Mouse (Mus musculus): ENCODE results near the gene Ggt7. TPM values are rescaled to one million over a fixed set of nuclear protein-coding genes. Genes with fewer than 3 reads are reported as not detected.

The Ggt7 gene
- polyA plus RNA-seq, 1 experiment from 2014 or later: 8.8 TPM

- Histone ChIP-seq H3K27ac (ENCODE audit: low read depth, low read length) (no peak overlapping the region), H3K4me1 (replicated peaks; ENCODE audit: control insufficient read depth, insufficient read depth, low read length) (no peaks in the 10 kb centered on the region), H3K4me2 (replicated peaks; ENCODE audit: low read depth, low read length) (peak overlapping the region; percentile 82), H3K9ac (ENCODE audit: low read depth, low read length) (peak overlapping the region; percentile 65), H3K27me3 (ENCODE audit: control insufficient read depth, insufficient read depth, low read length) (no peaks in the 10 kb centered on the region), H3K36me3 (ENCODE audit: control insufficient read depth, insufficient read depth, low read length) (no peaks in the 10 kb centered on the region), H3K4me3 (ENCODE audit: low read depth, low read length) (peak overlapping the region; percentile 75), H3K9me3 (ENCODE audit: control insufficient read depth, low read length) (no peaks in the 10 kb centered on the region)
- WGBS: 29% methylated on average over 18 of the region's 18 CpGs
- ATAC-seq (ENCODE audit: low FRiP score) (no peak), DNase-seq (ENCODE audit: low spot score) (no peak)
Measured at GRCm38 (mm10) chr2:155518531-155519270, 664 bp upstream of the Ggt7 start.

- DNase-seq (ENCODE audit: low spot score) (peak; percentile 87), ATAC-seq (ENCODE audit: low FRiP score) (no peak)
- Histone ChIP-seq H3K4me3 (ENCODE audit: low read depth, low read length) (no peak overlapping the region), H3K27ac (ENCODE audit: low read depth, low read length) (no peak overlapping the region), H3K4me1 (replicated peaks; ENCODE audit: control insufficient read depth, insufficient read depth, low read length) (no peaks in the 10 kb centered on the region), H3K9ac (ENCODE audit: low read depth, low read length) (no peak overlapping the region), H3K27me3 (ENCODE audit: control insufficient read depth, insufficient read depth, low read length) (no peaks in the 10 kb centered on the region), H3K9me3 (ENCODE audit: control insufficient read depth, low read length) (no peaks in the 10 kb centered on the region), H3K36me3 (ENCODE audit: control insufficient read depth, insufficient read depth, low read length) (no peaks in the 10 kb centered on the region), H3K4me2 (replicated peaks; ENCODE audit: low read depth, low read length) (no peak overlapping the region)
- 15% methylated on average over 1 of the region's 1 CpGs for WGBS
Measured at GRCm38 (mm10) chr2:155515941-155516340, 2.1 kb downstream of the Ggt7 start.

GRCm38 (mm10) chr2:155514666-155515065, 3.4 kb downstream of the Ggt7 start:
- Histone ChIP-seq H3K27me3 (ENCODE audit: control insufficient read depth, insufficient read depth, low read length) (no peaks in the 10 kb centered on the region), H3K9ac (ENCODE audit: low read depth, low read length) (peak overlapping the region; percentile 85), H3K4me1 (replicated peaks; ENCODE audit: control insufficient read depth, insufficient read depth, low read length) (no peaks in the 10 kb centered on the region), H3K27ac (ENCODE audit: low read depth, low read length) (peak overlapping the region; percentile 31; the same call in 1 of the 2 replicates), H3K36me3 (ENCODE audit: control insufficient read depth, insufficient read depth, low read length) (no peaks in the 10 kb centered on the region), H3K4me3 (ENCODE audit: low read depth, low read length) (peak overlapping the region; percentile 51), H3K9me3 (ENCODE audit: control insufficient read depth, low read length) (no peaks in the 10 kb centered on the region), H3K4me2 (replicated peaks; ENCODE audit: low read depth, low read length) (peak overlapping the region; percentile 46)
- peak; percentile 79 for DNase-seq (ENCODE audit: low spot score)
- under 1% methylated on average over 22 of the region's 23 CpGs for WGBS
- peak; percentile 22 for ATAC-seq (ENCODE audit: low FRiP score)

- H3K9me3 ChIP-seq (ENCODE audit: control insufficient read depth, low read length): no peaks in the 10 kb centered on the region
- H3K4me1 ChIP-seq (replicated peaks; ENCODE audit: control insufficient read depth, insufficient read depth, low read length): no peaks in the 10 kb centered on the region
- peak overlapping the region; percentile 51; the same call in 1 of the 2 replicates for H3K4me3 ChIP-seq (ENCODE audit: low read depth, low read length)
- no peak overlapping the region; the same call in 1 of the 2 replicates for H3K9ac ChIP-seq (ENCODE audit: low read depth, low read length)
- WGBS: 74% methylated on average over 5 of the region's 5 CpGs
- H3K27ac ChIP-seq (ENCODE audit: low read depth, low read length): no peak overlapping the region
- DNase-seq (ENCODE audit: low spot score) (no peak), ATAC-seq (ENCODE audit: low FRiP score) (no peak)
- H3K27me3 ChIP-seq (ENCODE audit: control insufficient read depth, insufficient read depth, low read length): no peaks in the 10 kb centered on the region
- H3K4me2 ChIP-seq (replicated peaks; ENCODE audit: low read depth, low read length): peak overlapping the region; percentile 46
- no peaks in the 10 kb centered on the region for H3K36me3 ChIP-seq (ENCODE audit: control insufficient read depth, insufficient read depth, low read length)
Measured at GRCm38 (mm10) chr2:155513543-155513942, 4.5 kb downstream of the Ggt7 start.

- DNase-seq (ENCODE audit: low spot score): peak; percentile 64
- Histone ChIP-seq H3K4me2 (replicated peaks; ENCODE audit: low read depth, low read length) (no peak overlapping the region), H3K36me3 (ENCODE audit: control insufficient read depth, insufficient read depth, low read length) (no peaks in the 10 kb centered on the region), H3K9me3 (ENCODE audit: control insufficient read depth, low read length) (no peaks in the 10 kb centered on the region), H3K4me1 (replicated peaks; ENCODE audit: control insufficient read depth, insufficient read depth, low read length) (no peaks in the 10 kb centered on the region), H3K27ac (ENCODE audit: low read depth, low read length) (no peak overlapping the region), H3K27me3 (ENCODE audit: control insufficient read depth, insufficient read depth, low read length) (no peaks in the 10 kb centered on the region), H3K9ac (ENCODE audit: low read depth, low read length) (no peak overlapping the region), H3K4me3 (ENCODE audit: low read depth, low read length) (no peak overlapping the region)
- no peak for ATAC-seq (ENCODE audit: low FRiP score)
- WGBS: 66% methylated on average over 4 of the region's 4 CpGs
Measured at GRCm38 (mm10) chr2:155512479-155512878, 5.6 kb downstream of the Ggt7 start.

GRCm38 (mm10) chr2:155507721-155508470, 10.1 kb downstream of the Ggt7 start:
- no peak for DNase-seq (ENCODE audit: low spot score)
- H3K9me3 ChIP-seq (ENCODE audit: control insufficient read depth, low read length): no peaks in the 10 kb centered on the region
- no peak overlapping the region for H3K4me3 ChIP-seq (ENCODE audit: low read depth, low read length)
- no peaks in the 10 kb centered on the region for H3K27me3 ChIP-seq (ENCODE audit: control insufficient read depth, insufficient read depth, low read length)
- no peak overlapping the region for H3K4me2 ChIP-seq (replicated peaks; ENCODE audit: low read depth, low read length)
- peaks cover 2% of the 10 kb centered on the region; the same call in 1 of the 2 replicates for H3K36me3 ChIP-seq (ENCODE audit: control insufficient read depth, insufficient read depth, low read length)
- H3K9ac ChIP-seq (ENCODE audit: low read depth, low read length): no peak overlapping the region
- 78% methylated on average over 10 of the region's 10 CpGs for WGBS
- no peak overlapping the region for H3K27ac ChIP-seq (ENCODE audit: low read depth, low read length)
- no peak for ATAC-seq (ENCODE audit: low FRiP score)
- H3K4me1 ChIP-seq (replicated peaks; ENCODE audit: control insufficient read depth, insufficient read depth, low read length): no peaks in the 10 kb centered on the region

- H3K4me3 ChIP-seq (ENCODE audit: low read depth, low read length): no peak overlapping the region
- DNase-seq (ENCODE audit: low spot score): no peak
Measured at GRCm38 (mm10) chr2:155505811-155506210, 12.2 kb downstream of the Ggt7 start.

GRCm38 (mm10) chr2:155504440-155505355, 13.3 kb downstream of the Ggt7 start:
- 74% methylated on average over 13 of the region's 13 CpGs for WGBS
- DNase-seq (ENCODE audit: low spot score) (no peak), ATAC-seq (ENCODE audit: low FRiP score) (no peak)
- no peak overlapping the region for H3K4me2 ChIP-seq (replicated peaks; ENCODE audit: low read depth, low read length)
- no peak overlapping the region for H3K27ac ChIP-seq (ENCODE audit: low read depth, low read length)
- peaks cover 2% of the 10 kb centered on the region; the same call in 1 of the 2 replicates for H3K36me3 ChIP-seq (ENCODE audit: control insufficient read depth, insufficient read depth, low read length)
- H3K27me3 ChIP-seq (ENCODE audit: control insufficient read depth, insufficient read depth, low read length): no peaks in the 10 kb centered on the region
- H3K4me3 ChIP-seq (ENCODE audit: low read depth, low read length): no peak overlapping the region
- H3K9ac ChIP-seq (ENCODE audit: low read depth, low read length): no peak overlapping the region
- H3K9me3 ChIP-seq (ENCODE audit: control insufficient read depth, low read length): no peaks in the 10 kb centered on the region
- no peaks in the 10 kb centered on the region for H3K4me1 ChIP-seq (replicated peaks; ENCODE audit: control insufficient read depth, insufficient read depth, low read length)

More at GRCm38 (mm10) chr2:155505811-155506210, 12.2 kb downstream of the Ggt7 start:
- 89% methylated on average over 9 of the region's 9 CpGs for WGBS
- Histone ChIP-seq H3K9ac (ENCODE audit: low read depth, low read length) (no peak overlapping the region), H3K27ac (ENCODE audit: low read depth, low read length) (no peak overlapping the region), H3K4me1 (replicated peaks; ENCODE audit: control insufficient read depth, insufficient read depth, low read length) (no peaks in the 10 kb centered on the region), H3K9me3 (ENCODE audit: control insufficient read depth, low read length) (no peaks in the 10 kb centered on the region), H3K27me3 (ENCODE audit: control insufficient read depth, insufficient read depth, low read length) (no peaks in the 10 kb centered on the region), H3K36me3 (ENCODE audit: control insufficient read depth, insufficient read depth, low read length) (peaks cover 2% of the 10 kb centered on the region; the same call in 1 of the 2 replicates), H3K4me2 (replicated peaks; ENCODE audit: low read depth, low read length) (no peak overlapping the region)
- ATAC-seq (ENCODE audit: low FRiP score): no peak

Measured in hindbrain, embryonic 11.5 days (tissue).